Mouse (Mus musculus) spleen, adult 2 months (tissue): ENCODE results near the gene Slc25a12.

Source experiments
- CTCF ChIP-seq: fragments of 200-500 bp; IDR thresholded peaks from 2 replicates; pipeline ENCODE4 v1.5.1; 2011; ENCODE audit warnings: mild to moderate bottlenecking, inconsistent platforms; ENCODE audit not compliant: insufficient read depth, insufficient read length, insufficient replicate concordance; ENCODE audit errors: extremely low read depth
- POLR2A ChIP-seq: fragments of 200-500 bp; IDR thresholded peaks from 2 replicates; pipeline ENCODE4 v1.6.1; 2011; ENCODE audit warnings: low read depth, low read length, inconsistent platforms

DNA sequence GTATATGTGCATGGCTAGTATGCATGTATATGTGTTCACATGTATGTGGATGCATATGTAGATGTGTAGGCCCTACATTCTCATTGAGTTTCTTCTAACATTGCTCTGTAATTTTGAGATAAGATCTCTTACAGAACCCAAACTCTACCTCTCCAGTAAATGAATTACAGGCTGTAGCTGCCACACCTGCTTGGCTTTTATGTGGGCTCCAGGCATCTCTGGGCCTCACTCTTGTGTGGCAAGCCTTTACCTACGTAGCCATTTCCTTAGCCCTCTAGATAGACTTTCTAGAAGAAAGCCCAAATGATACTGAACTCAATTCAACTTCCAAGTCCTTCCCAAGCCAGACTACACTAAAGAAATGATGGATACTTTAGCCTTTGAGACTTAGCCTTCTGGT lies 7.4 kb downstream of the Slc25a12 start:
- TF ChIP-seq POLR2A (no peak), CTCF (no peak)
